Mouse (Mus musculus) heart, embryonic 12.5 days (tissue): ENCODE measurements at regions not wholly inside any gene's neighbourhood (a gene's known extent, or its start where the extent isn't known, plus 50 kb on each side); places are given as distances from the start of the nearest gene placed in this dataset.
A peak's percentile ranks its signal among the peaks of the same experiment; 100 is the strongest.

Source experiments
- ATAC-seq: fragments of 200-750 bp; cut with Nextera tagmentation; 2 replicates; pipeline ENCODE4 v1.8.0; 2017; ENCODE audit warnings: moderate TSS enrichment, moderate library complexity; ENCODE audit not compliant: insufficient number of reproducible peaks, low FRiP score
- H3K27ac ChIP-seq: fragments of 300-500 bp; sonication (generic); 2 replicates; pipeline ENCODE4 v1.5.1; 2016; ENCODE audit warnings: mild to moderate bottlenecking, moderate library complexity; ENCODE audit not compliant: poor library complexity, severe bottlenecking
- H3K27me3 ChIP-seq: fragments of 300-500 bp; sonication (generic); replicated peaks from 2 replicates; pipeline ENCODE4 v1.6.1; 2016; ENCODE audit warnings: mild to moderate bottlenecking, moderate library complexity
- H3K36me3 ChIP-seq: fragments of 300-500 bp; sonication (generic); 2 replicates; pipeline ENCODE4 v1.6.1; 2016; ENCODE audit warnings: mild to moderate bottlenecking, moderate library complexity
- H3K4me1 ChIP-seq: fragments of 300-500 bp; sonication (generic); replicated peaks from 2 replicates; pipeline ENCODE4 v1.6.1; 2016; ENCODE audit warnings: mild to moderate bottlenecking
- H3K4me2 ChIP-seq: fragments of 300-500 bp; sonication (generic); 2 replicates; pipeline ENCODE4 v1.6.1; 2016; ENCODE audit warnings: mild to moderate bottlenecking, moderate library complexity
- H3K4me3 ChIP-seq: fragments of 300-500 bp; sonication (generic); 2 replicates; pipeline ENCODE4 v1.5.1; 2016; ENCODE audit warnings: mild to moderate bottlenecking
- H3K9ac ChIP-seq: fragments of 300-500 bp; sonication (generic); 2 replicates; pipeline ENCODE4 v1.6.1; 2016; ENCODE audit warnings: mild to moderate bottlenecking, moderate library complexity
- H3K9me3 ChIP-seq: fragments of 300-500 bp; sonication (generic); replicated peaks from 2 replicates; pipeline ENCODE4 v1.6.1; 2016; ENCODE audit warnings: mild to moderate bottlenecking, moderate library complexity
- WGBS: fragments of 180-500 bp; shearing (Covaris S2); methylation state at CpG from one replicate; pipeline ENCODE4 v1.1.7; 2016; 5-methylcytosine and 5-hydroxymethylcytosine counted together

GRCm38 (mm10) chr1:166843397-166843877 lies 157.8 kb upstream of the Fam78b start:
- no peaks in the 10 kb centered on the region for H3K36me3 ChIP-seq
- no peak overlapping the region for H3K9ac ChIP-seq
- WGBS = under 1% methylated on average over 11 of the region's 11 CpGs
- H3K4me2 ChIP-seq = peak overlapping the region; percentile 54
- ATAC-seq = no peak
- H3K4me3 ChIP-seq = peak overlapping the region; percentile 20
- H3K27me3 ChIP-seq = no peaks in the 10 kb centered on the region
- H3K27ac ChIP-seq = no peak overlapping the region
- no peaks in the 10 kb centered on the region for H3K9me3 ChIP-seq
- peaks cover 17% of the 10 kb centered on the region for H3K4me1 ChIP-seq

GRCm38 (mm10) chr1:166846566-166846965 lies 154.7 kb upstream of the Fam78b start:
- Histone ChIP-seq H3K4me1 (peaks cover 8% of the 10 kb centered on the region; the same call in 1 of the 2 replicates), H3K4me3 (no peak overlapping the region), H3K9ac (no peak overlapping the region), H3K4me2 (no peak overlapping the region), H3K9me3 (no peaks in the 10 kb centered on the region), H3K27me3 (no peaks in the 10 kb centered on the region), H3K36me3 (no peaks in the 10 kb centered on the region), H3K27ac (no peak overlapping the region)
- no peak for ATAC-seq
- WGBS = 78% methylated on average over 5 of the region's 5 CpGs

- H3K9me3 ChIP-seq = no peaks in the 10 kb centered on the region
- no peak for ATAC-seq
- WGBS = 85% methylated on average over 6 of the region's 6 CpGs
These were observed 154.0 kb upstream of the Fam78b start for GRCm38 (mm10) chr1:166847233-166847632.

GRCm38 (mm10) chr1:166848015-166848535 lies 153.1 kb upstream of the Fam78b start:
- no peaks in the 10 kb centered on the region for H3K27me3 ChIP-seq
- 44% methylated on average over 4 of the region's 4 CpGs for WGBS
- no peak overlapping the region for H3K4me2 ChIP-seq
- no peak for ATAC-seq
- H3K27ac ChIP-seq = no peak overlapping the region
- H3K36me3 ChIP-seq = no peaks in the 10 kb centered on the region
- H3K4me1 ChIP-seq = peaks cover 8% of the 10 kb centered on the region; the same call in 1 of the 2 replicates
- no peaks in the 10 kb centered on the region for H3K9me3 ChIP-seq
- H3K9ac ChIP-seq = no peak overlapping the region
- no peak overlapping the region for H3K4me3 ChIP-seq

More at GRCm38 (mm10) chr1:166847233-166847632, 154.0 kb upstream of the Fam78b start:
- H3K27ac ChIP-seq = no peak overlapping the region
- H3K9ac ChIP-seq = no peak overlapping the region
- H3K27me3 ChIP-seq = no peaks in the 10 kb centered on the region
- peaks cover 8% of the 10 kb centered on the region; the same call in 1 of the 2 replicates for H3K4me1 ChIP-seq
- H3K4me2 ChIP-seq = no peak overlapping the region
- H3K36me3 ChIP-seq = no peaks in the 10 kb centered on the region
- no peak overlapping the region for H3K4me3 ChIP-seq

- H3K9ac ChIP-seq = no peak overlapping the region
- H3K9me3 ChIP-seq = no peaks in the 10 kb centered on the region
- no peaks in the 10 kb centered on the region for H3K27me3 ChIP-seq
- 71% methylated on average over 4 of the region's 4 CpGs for WGBS
- H3K4me1 ChIP-seq = no peaks in the 10 kb centered on the region
- no peak overlapping the region for H3K4me3 ChIP-seq
- ATAC-seq = no peak
- H3K27ac ChIP-seq = no peak overlapping the region
- H3K4me2 ChIP-seq = no peak overlapping the region
- no peaks in the 10 kb centered on the region for H3K36me3 ChIP-seq
These were observed 145.2 kb upstream of the Fam78b start for GRCm38 (mm10) chr1:166855988-166856387.

- no peak overlapping the region for H3K4me3 ChIP-seq
- no peak overlapping the region for H3K27ac ChIP-seq
- no peaks in the 10 kb centered on the region for H3K4me1 ChIP-seq
- H3K9ac ChIP-seq = no peak overlapping the region
- no peak overlapping the region for H3K4me2 ChIP-seq
- no peaks in the 10 kb centered on the region for H3K36me3 ChIP-seq
- no peaks in the 10 kb centered on the region for H3K9me3 ChIP-seq
- ATAC-seq = no peak
- WGBS = 75% methylated on average over 7 of the region's 7 CpGs
- no peaks in the 10 kb centered on the region for H3K27me3 ChIP-seq
These were observed 135.0 kb upstream of the Fam78b start for GRCm38 (mm10) chr1:166866256-166866655.

GRCm38 (mm10) chr1:166871258-166871657 lies 130.0 kb upstream of the Fam78b start:
- no peaks in the 10 kb centered on the region for H3K9me3 ChIP-seq
- no peak overlapping the region for H3K4me2 ChIP-seq
- no peaks in the 10 kb centered on the region for H3K36me3 ChIP-seq
- H3K27ac ChIP-seq = no peak overlapping the region
- H3K4me1 ChIP-seq = no peaks in the 10 kb centered on the region
- no peak overlapping the region for H3K4me3 ChIP-seq
- no peaks in the 10 kb centered on the region for H3K27me3 ChIP-seq
- no peak overlapping the region for H3K9ac ChIP-seq
- 64% methylated on average over 4 of the region's 4 CpGs for WGBS
- ATAC-seq = no peak

- Histone ChIP-seq H3K4me1 (no peaks in the 10 kb centered on the region), H3K9ac (no peak overlapping the region), H3K4me3 (no peak overlapping the region), H3K36me3 (no peaks in the 10 kb centered on the region), H3K27me3 (no peaks in the 10 kb centered on the region), H3K4me2 (no peak overlapping the region), H3K27ac (no peak overlapping the region), H3K9me3 (no peaks in the 10 kb centered on the region)
- 73% methylated on average over 2 of the region's 2 CpGs for WGBS
- no peak for ATAC-seq
These were observed 124.8 kb upstream of the Fam78b start for GRCm38 (mm10) chr1:166876452-166876851.

- H3K4me3 ChIP-seq = no peak overlapping the region
- H3K36me3 ChIP-seq = no peaks in the 10 kb centered on the region
- H3K9ac ChIP-seq = no peak overlapping the region
- H3K27ac ChIP-seq = no peak overlapping the region
- H3K4me1 ChIP-seq = no peaks in the 10 kb centered on the region
- H3K9me3 ChIP-seq = no peaks in the 10 kb centered on the region
- H3K4me2 ChIP-seq = no peak overlapping the region
- no peaks in the 10 kb centered on the region for H3K27me3 ChIP-seq
- ATAC-seq = no peak
- WGBS = 79% methylated on average over 3 of the region's 3 CpGs
These were observed 118.0 kb upstream of the Fam78b start for GRCm38 (mm10) chr1:166883215-166883614.

- Histone ChIP-seq H3K4me2 (no peak overlapping the region), H3K9me3 (no peaks in the 10 kb centered on the region), H3K9ac (no peak overlapping the region), H3K4me1 (no peaks in the 10 kb centered on the region), H3K27me3 (peaks cover 12% of the 10 kb centered on the region), H3K27ac (no peak overlapping the region), H3K4me3 (no peak overlapping the region), H3K36me3 (no peaks in the 10 kb centered on the region)
- 51% methylated on average over 5 of the region's 5 CpGs for WGBS
- no peak for ATAC-seq
These were observed 105.3 kb upstream of the Fam78b start for GRCm38 (mm10) chr1:166895945-166896344.

GRCm38 (mm10) chr1:166898741-166899140 lies 102.5 kb upstream of the Fam78b start:
- WGBS = 76% methylated on average over 2 of the region's 2 CpGs
- Histone ChIP-seq H3K4me3 (no peak overlapping the region), H3K4me1 (no peaks in the 10 kb centered on the region), H3K27ac (no peak overlapping the region), H3K9me3 (no peaks in the 10 kb centered on the region), H3K9ac (no peak overlapping the region), H3K36me3 (no peaks in the 10 kb centered on the region), H3K27me3 (peaks cover 12% of the 10 kb centered on the region), H3K4me2 (no peak overlapping the region)
- no peak for ATAC-seq

GRCm38 (mm10) chr1:166899238-166899637 lies 102.0 kb upstream of the Fam78b start:
- Histone ChIP-seq H3K4me3 (no peak overlapping the region), H3K27ac (no peak overlapping the region), H3K4me2 (no peak overlapping the region), H3K9me3 (no peaks in the 10 kb centered on the region), H3K9ac (no peak overlapping the region), H3K36me3 (no peaks in the 10 kb centered on the region), H3K27me3 (peaks cover 8% of the 10 kb centered on the region; the same call in 1 of the 2 replicates), H3K4me1 (no peaks in the 10 kb centered on the region)
- no peak for ATAC-seq
- WGBS = 67% methylated on average over 6 of the region's 6 CpGs
